Mouse (Mus musculus): Measurements from ENCODE around the gene Sdr39u1. TPM values are rescaled to one million over a fixed set of nuclear protein-coding genes. Genes with fewer than 3 reads are reported as not detected.

Gene Sdr39u1
- total RNA-seq, 2 experiments from 2014 or later = 71.8 to 74.1 TPM

- peak; percentile 56 to 78 for DNase-seq (ENCODE audit: low spot score in 2 of 2)
These were observed 15.4 kb downstream of the Sdr39u1 start, which contains the start of gene Khnyn for GRCm38 (mm10) chr14:55884713-55885113. Gene Khnyn, plus strand, starts transcription at chr14:55884947.

- DNase-seq (ENCODE audit: low spot score in 2 of 2) = no peak
These were observed 15.9 kb downstream of the Sdr39u1 start, which contains the start of gene Cbln3 for GRCm38 (mm10) chr14:55884166-55884565. Gene Cbln3, minus strand, starts transcription at chr14:55884392.

GRCm38 (mm10) chr14:55883663-55884062, 16.4 kb downstream of the Sdr39u1 start:
- no peak for DNase-seq (ENCODE audit: low spot score in 2 of 2)

GRCm38 (mm10) chr14:55883149-55883661, 16.9 kb downstream of the Sdr39u1 start:
- no peak for DNase-seq (ENCODE audit: low spot score in 2 of 2)

- no peak for DNase-seq (ENCODE audit: low spot score in 2 of 2)
These were observed 17.9 kb downstream of the Sdr39u1 start for GRCm38 (mm10) chr14:55882171-55882641.

- DNase-seq (ENCODE audit: low spot score in 2 of 2) = no peak
These were observed 19.1 kb downstream of the Sdr39u1 start for GRCm38 (mm10) chr14:55880982-55881381.

GRCm38 (mm10) chr14:55879623-55880022, 20.5 kb downstream of the Sdr39u1 start:
- DNase-seq (ENCODE audit: low spot score in 2 of 2) = peak; percentile 64 to 89

GRCm38 (mm10) chr14:55878316-55878940, 21.7 kb downstream of the Sdr39u1 start:
- DNase-seq (ENCODE audit: low spot score in 2 of 2) = no peak

GRCm38 (mm10) chr14:55877469-55878315, 22.4 kb downstream of the Sdr39u1 start:
- no peak for DNase-seq (ENCODE audit: low spot score in 2 of 2)

- peak; percentile 54 to 77 for DNase-seq (ENCODE audit: low spot score in 2 of 2)
These were observed 26.1 kb downstream of the Sdr39u1 start for GRCm38 (mm10) chr14:55873714-55874683.

GRCm38 (mm10) chr14:55873242-55873713, 26.8 kb downstream of the Sdr39u1 start:
- no peak for DNase-seq (ENCODE audit: low spot score in 2 of 2)

GRCm38 (mm10) chr14:55872551-55872950, 27.5 kb downstream of the Sdr39u1 start:
- no peak for DNase-seq (ENCODE audit: low spot score in 2 of 2)

GRCm38 (mm10) chr14:55872039-55872438, 28.1 kb downstream of the Sdr39u1 start:
- DNase-seq (ENCODE audit: low spot score in 2 of 2) = no peak

- DNase-seq (ENCODE audit: low spot score in 2 of 2) = no peak
These were observed 30.6 kb downstream of the Sdr39u1 start for GRCm38 (mm10) chr14:55869538-55869937.

GRCm38 (mm10) chr14:55868230-55869026, 31.7 kb downstream of the Sdr39u1 start:
- no peak for DNase-seq (ENCODE audit: low spot score in 2 of 2)

GRCm38 (mm10) chr14:55866962-55867361, 33.1 kb downstream of the Sdr39u1 start:
- peak in 1 of 2 experiments; percentile 69 for DNase-seq (ENCODE audit: low spot score in 2 of 2)

GRCm38 (mm10) chr14:55863773-55864172, 36.3 kb downstream of the Sdr39u1 start:
- DNase-seq (ENCODE audit: low spot score in 2 of 2) = peak in 1 of 2 experiments; percentile 64

- no peak for DNase-seq (ENCODE audit: low spot score in 2 of 2)
These were observed 37.1 kb downstream of the Sdr39u1 start for GRCm38 (mm10) chr14:55862970-55863369.

- no peak for DNase-seq (ENCODE audit: low spot score in 2 of 2)
These were observed 37.9 kb downstream of the Sdr39u1 start for GRCm38 (mm10) chr14:55862186-55862585.

- no peak for DNase-seq (ENCODE audit: low spot score in 2 of 2)
These were observed 42.5 kb downstream of the Sdr39u1 start for GRCm38 (mm10) chr14:55857588-55857987.
